Mouse (Mus musculus): ENCODE results near the gene Rcbtb2. TPM values are rescaled to one million over a fixed set of nuclear protein-coding genes. Genes with fewer than 3 reads are reported as not detected.

Gene Rcbtb2
- total and polyA plus RNA-seq, 3 experiments = 34.1 to 49.0 (median 36.9) TPM

- Histone ChIP-seq H3K9ac (ENCODE audit: insufficient read depth, low read depth) (no peak overlapping the region), H3K4me2 (ENCODE audit: insufficient read depth, low read depth, poor library complexity, severe bottlenecking) (no peak overlapping the region), H3K4me3 (replicated peaks in 1 of 3; ENCODE audit: low read depth in 2 of 3, low read length in 2 of 3, poor library complexity in 1 of 3) (no peak overlapping the region), H3K27ac (ENCODE audit: insufficient read depth, low read depth) (no peak overlapping the region), H3K4me1 (ENCODE audit: control insufficient read depth in 1 of 2, insufficient read depth in 2 of 2) (peaks cover 10 to 45% of the 10 kb centered on the region in 2 experiments), H3K79me2 (replicated peaks; ENCODE audit: control insufficient read depth, extremely low read depth, insufficient read depth, poor library complexity, severe bottlenecking) (peaks cover 7% of the 10 kb centered on the region), H3K9me3 (replicated peaks; ENCODE audit: low read length) (peaks cover 7% of the 10 kb centered on the region), H3K27me3 (replicated peaks) (no peaks in the 10 kb centered on the region), H3K36me3 (replicated peaks in 1 of 2; ENCODE audit: control insufficient read depth in 1 of 2, insufficient read depth in 1 of 2, low read length in 1 of 2) (peaks cover 0 to 9% of the 10 kb centered on the region in 2 experiments)
- no peak for TF ChIP-seq TBP (conservative IDR thresholded peaks at IDR 0.05; ENCODE audit: low read depth, low read length)
- TF ChIP-seq BHLHE40 (IDR thresholded peaks at IDR 0.05; ENCODE audit: low read depth, low read length) = peak; percentile 46; the same call in 1 of the 2 replicates
- TF ChIP-seq POLR2A (IDR thresholded peaks at IDR 0.05; ENCODE audit: low read depth, low read length) = no peak
- TF ChIP-seq EP300 (IDR thresholded peaks at IDR 0.05; ENCODE audit: low read length) = no peak
- no peak for TF ChIP-seq UBTF (IDR thresholded peaks at IDR 0.05; ENCODE audit: low read depth, low read length)
- no peak for TF ChIP-seq ZMIZ1 (IDR thresholded peaks at IDR 0.05; ENCODE audit: low read depth, low read length)
- no peak for TF ChIP-seq ELF1 (IDR thresholded peaks at IDR 0.05; ENCODE audit: low read depth, low read length)
- TF ChIP-seq HCFC1 (IDR thresholded peaks at IDR 0.05; ENCODE audit: low read depth, low read length) = no peak
- peak; percentile 75 for TF ChIP-seq ZNF384 (IDR thresholded peaks at IDR 0.05; ENCODE audit: low read depth, low read length)
- no peak for TF ChIP-seq GABPA (IDR thresholded peaks at IDR 0.05; ENCODE audit: insufficient replicate concordance, low read depth, low read length)
- TF ChIP-seq RAD21 (IDR thresholded peaks at IDR 0.05; ENCODE audit: low read depth, low read length) = no peak
- no peak for TF ChIP-seq ZKSCAN1 (IDR thresholded peaks at IDR 0.05; ENCODE audit: borderline replicate concordance, low read depth, low read length)
- TF ChIP-seq NELFE (IDR thresholded peaks at IDR 0.05; ENCODE audit: low read depth, low read length) = no peak
- no peak for TF ChIP-seq E2F4 (IDR thresholded peaks at IDR 0.05; ENCODE audit: insufficient replicate concordance, low read depth, low read length)
- TF ChIP-seq PAX5 (IDR thresholded peaks at IDR 0.05; ENCODE audit: low read length) = no peak
- no peak for TF ChIP-seq NRF1 (IDR thresholded peaks at IDR 0.05; ENCODE audit: low read depth, low read length)
- no peak for DNase-seq (ENCODE audit: extremely low read depth)
- in situ Hi-C loops (cut with MboI; ENCODE audit: low pct_ligation_motif_present, low pct_unique_long_range_greater_than_20kb, low sequenced_read_pairs) (no loop called here), dilution Hi-C loops (cut with MboI; ENCODE audit: extremely low pct_ligation_motif_present, extremely low pct_unique_long_range_greater_than_20kb, low sequenced_read_pairs) (no loop called here)
Measured at GRCm38 (mm10) chr14:73146721-73147120, 23.9 kb downstream of the Rcbtb2 start.

- no peak for DNase-seq (ENCODE audit: extremely low read depth)
- no peaks in the 10 kb centered on the region for H3K27me3 ChIP-seq (replicated peaks)
- dilution Hi-C loops (cut with MboI; ENCODE audit: extremely low pct_ligation_motif_present, extremely low pct_unique_long_range_greater_than_20kb, low sequenced_read_pairs) = no loop called here
- peaks cover 7% of the 10 kb centered on the region for H3K79me2 ChIP-seq (replicated peaks; ENCODE audit: control insufficient read depth, extremely low read depth, insufficient read depth, poor library complexity, severe bottlenecking)
- no peak overlapping the region for H3K27ac ChIP-seq (ENCODE audit: insufficient read depth, low read depth)
- H3K9ac ChIP-seq (ENCODE audit: insufficient read depth, low read depth) = no peak overlapping the region
- H3K4me2 ChIP-seq (ENCODE audit: insufficient read depth, low read depth, poor library complexity, severe bottlenecking) = no peak overlapping the region
- in situ Hi-C loops (cut with MboI; ENCODE audit: low pct_ligation_motif_present, low pct_unique_long_range_greater_than_20kb, low sequenced_read_pairs) = no loop called here
- H3K4me1 ChIP-seq (ENCODE audit: control insufficient read depth in 1 of 2, insufficient read depth in 2 of 2) = peaks cover 14 to 47% of the 10 kb centered on the region in 2 experiments
- H3K9me3 ChIP-seq (replicated peaks; ENCODE audit: low read length) = peaks cover 7% of the 10 kb centered on the region
- H3K36me3 ChIP-seq (replicated peaks in 1 of 2; ENCODE audit: control insufficient read depth in 1 of 2, insufficient read depth in 1 of 2, low read length in 1 of 2) = peaks cover 0 to 12% of the 10 kb centered on the region in 2 experiments
- no peak for TF ChIP-seq JUND (conservative IDR thresholded peaks at IDR 0.05; ENCODE audit: low read depth, low read length)
- H3K4me3 ChIP-seq (replicated peaks in 1 of 3; ENCODE audit: low read depth in 2 of 3, low read length in 2 of 3, poor library complexity in 1 of 3) = no peak overlapping the region
Measured at GRCm38 (mm10) chr14:73148125-73148524, 25.3 kb downstream of the Rcbtb2 start.

All from CH12.LX (cell line).